Mouse (Mus musculus) R1 (cell line): Measurements from ENCODE around the gene Ttll3.

Experiments
- DNase-seq: peaks from one replicate; pipeline ENCODE4 v3.0.0-alpha.2; 2018; ENCODE audit warnings: low read depth, low spot score

The Ttll3 gene

GRCm38 (mm10) chr6:113424187-113424586 is 35.1 kb downstream of the Ttll3 start:
- DNase-seq, result no peak

DNA sequence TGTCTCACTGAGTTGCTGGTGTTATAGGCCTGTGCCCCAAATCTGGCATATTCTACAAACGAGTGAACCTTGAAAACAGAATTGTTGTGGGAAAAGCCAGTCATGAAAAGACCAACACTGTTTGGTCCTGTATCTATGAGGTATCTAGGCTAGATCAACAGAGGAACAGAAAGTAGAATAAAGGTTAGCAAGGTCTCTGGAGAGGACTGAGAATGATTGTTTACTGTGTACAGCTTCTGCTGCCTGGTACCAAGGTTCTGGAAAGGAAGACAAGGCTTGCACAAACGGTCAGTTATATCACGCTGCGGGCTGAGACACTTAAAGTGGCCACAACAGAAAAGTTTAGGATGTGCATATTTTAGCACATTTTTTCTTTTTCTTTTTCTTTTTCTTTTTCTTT is 37.6 kb downstream of the Ttll3 start:
- DNase-seq, result no peak

GRCm38 (mm10) chr6:113427397-113427796 is 38.3 kb downstream of the Ttll3 start:
- DNase-seq, result peak; percentile 90

GRCm38 (mm10) chr6:113428006-113428405 is 38.9 kb downstream of the Ttll3 start:
- DNase-seq, result peak; percentile 23

GRCm38 (mm10) chr6:113429965-113430364 is 40.9 kb downstream of the Ttll3 start:
- no peak for DNase-seq

DNA sequence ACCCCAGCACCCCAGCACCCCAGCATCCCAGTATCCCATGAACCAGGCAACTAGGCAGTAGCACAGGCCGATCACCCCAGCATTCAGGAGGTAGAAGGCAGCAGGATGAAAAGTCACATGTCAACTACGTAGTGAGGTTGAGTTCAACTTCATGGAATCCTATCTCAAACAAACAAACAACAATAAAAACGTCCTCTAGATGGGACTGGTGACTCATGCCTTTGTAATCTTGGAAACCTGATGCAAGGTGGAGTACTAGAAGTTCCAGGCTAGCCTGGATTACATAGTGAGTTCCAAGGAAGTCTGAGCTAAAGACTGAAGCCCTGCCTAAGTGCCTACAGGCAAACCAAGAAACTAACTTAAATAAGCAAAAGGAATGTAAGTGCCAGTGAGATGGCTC is 41.8 kb downstream of the Ttll3 start:
- DNase-seq, result no peak

DNA sequence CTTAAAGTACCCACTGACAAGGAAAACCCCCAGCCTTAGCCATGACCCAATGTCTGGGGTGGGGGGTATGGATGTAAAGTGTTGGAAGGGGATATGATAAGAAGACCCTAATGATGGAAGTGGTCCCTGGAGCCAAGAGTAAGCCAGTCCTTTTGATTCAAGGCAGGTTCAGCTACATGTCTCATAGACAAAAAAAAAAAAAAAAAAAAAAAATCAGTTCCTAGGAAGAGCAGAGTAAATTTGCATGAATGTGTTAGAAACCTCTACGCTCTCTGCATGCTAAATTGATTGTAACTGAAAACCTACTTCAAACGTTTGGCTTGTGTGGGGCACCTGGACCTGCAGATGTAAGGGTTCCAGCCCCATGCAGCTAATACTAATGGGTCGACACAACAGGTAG is 42.7 kb downstream of the Ttll3 start:
- no peak for DNase-seq

DNA sequence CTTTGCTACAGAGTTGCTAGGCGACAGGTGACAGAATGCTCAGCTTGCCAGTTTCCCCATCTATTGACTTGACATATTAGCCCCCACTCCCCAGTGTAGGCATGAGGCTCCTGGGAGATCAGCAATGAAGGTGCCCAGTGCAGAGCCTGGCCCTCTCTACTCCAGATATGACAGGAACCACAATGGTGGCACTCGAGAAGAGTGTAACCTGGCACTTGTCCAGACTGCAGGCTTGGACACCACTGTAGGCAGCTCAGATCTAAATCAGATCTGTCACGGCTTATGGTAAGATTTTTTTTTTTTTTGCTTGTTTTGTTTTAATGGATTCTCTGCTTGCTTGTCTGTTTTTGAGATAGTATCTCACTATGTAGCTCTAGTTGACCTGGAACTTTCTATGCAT is 44.6 kb downstream of the Ttll3 start:
- no peak for DNase-seq

- DNase-seq, result no peak
These were observed 45.6 kb downstream of the Ttll3 start for GRCm38 (mm10) chr6:113434691-113435090.

GRCm38 (mm10) chr6:113435664-113436205 is 46.7 kb downstream of the Ttll3 start, which contains the start of gene Cidec:
Gene Cidec, minus strand, starts transcription at chr6:113435760.
- no peak for DNase-seq

- no peak for DNase-seq
These were observed 48.1 kb downstream of the Ttll3 start for GRCm38 (mm10) chr6:113437135-113437534.

DNA sequence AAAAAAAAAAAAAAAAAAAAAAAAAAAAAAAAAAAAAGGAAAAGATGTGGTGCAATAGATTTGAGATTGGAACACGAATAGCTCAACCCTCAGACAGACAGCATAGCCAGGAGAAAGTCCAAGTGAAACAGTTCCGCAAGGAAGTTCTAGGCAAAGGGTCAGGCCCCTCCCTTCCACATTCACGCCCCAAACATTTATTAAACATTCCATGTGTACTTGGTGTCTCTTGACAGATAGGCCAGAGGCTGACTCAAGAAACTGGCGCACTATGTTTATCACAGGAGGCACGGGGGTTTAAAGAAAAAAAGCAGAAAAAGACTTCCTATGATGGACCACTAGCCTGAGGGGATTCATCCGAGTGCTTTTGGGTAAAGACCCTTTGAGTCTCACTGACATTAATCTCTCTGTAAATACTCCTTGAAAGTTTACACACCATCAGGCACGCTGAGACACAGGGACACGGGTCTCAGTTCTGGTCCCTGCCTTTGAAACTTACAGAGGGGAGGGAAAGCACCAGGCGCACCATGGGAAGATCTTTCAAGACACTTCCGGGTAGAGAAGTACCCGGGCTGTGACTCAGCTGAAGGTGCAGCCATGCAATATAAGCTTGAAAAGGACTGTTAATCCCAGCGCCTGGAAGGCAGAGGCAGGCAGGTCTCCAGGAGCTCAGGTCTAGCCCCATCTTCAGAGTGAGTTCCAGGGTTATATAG is 49.8 kb downstream of the Ttll3 start:
- DNase-seq, result peak; percentile 54

DNA sequence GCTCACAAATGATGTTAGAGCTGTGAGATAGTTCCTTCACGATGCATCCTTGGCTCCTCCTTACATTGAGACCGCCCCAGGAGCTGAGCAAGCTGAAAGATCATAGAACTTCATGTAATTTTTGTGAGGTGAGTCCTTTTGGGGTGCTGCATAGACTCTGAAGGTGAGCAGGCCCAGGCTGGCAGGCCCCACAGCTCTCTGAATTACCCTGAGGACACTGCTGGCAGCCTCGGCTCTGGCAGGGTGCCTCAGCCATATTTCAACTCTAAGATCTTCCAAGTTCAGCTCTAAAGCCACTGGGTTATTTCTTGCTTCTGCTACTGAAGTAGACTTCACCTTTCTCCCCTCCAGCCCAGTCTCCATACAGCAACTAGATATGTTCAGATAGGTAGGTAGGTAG is 51.6 kb downstream of the Ttll3 start:
- no peak for DNase-seq

- DNase-seq, result peak; percentile 91
These were observed 52.2 kb downstream of the Ttll3 start for GRCm38 (mm10) chr6:113441147-113441680.

DNA sequence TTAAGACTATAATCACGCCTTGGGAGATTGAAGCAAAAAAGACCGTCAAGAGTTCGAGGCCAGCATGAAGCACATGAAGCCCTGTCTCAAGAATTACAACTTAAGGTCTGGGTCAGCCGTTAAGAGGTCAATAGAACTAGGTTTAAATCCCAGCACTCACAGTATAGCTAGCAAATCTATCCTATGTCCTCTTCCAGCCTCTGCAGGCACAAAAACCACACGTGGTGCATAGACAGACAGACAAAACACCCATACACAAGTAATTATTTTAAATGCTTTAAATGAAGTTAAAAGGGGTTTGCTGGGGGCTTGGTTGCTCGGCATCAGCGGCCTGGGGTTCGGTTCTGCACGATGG is 53.0 kb downstream of the Ttll3 start:
- DNase-seq, result no peak

GRCm38 (mm10) chr6:113442442-113443090 is 53.5 kb downstream of the Ttll3 start, which contains the start of gene Jagn1:
Gene Jagn1, plus strand, starts transcription at chr6:113442569.
- peak; percentile 97 for DNase-seq

- DNase-seq, result peak; percentile 91
These were observed 54.0 kb downstream of the Ttll3 start for GRCm38 (mm10) chr6:113443091-113443490.

DNA sequence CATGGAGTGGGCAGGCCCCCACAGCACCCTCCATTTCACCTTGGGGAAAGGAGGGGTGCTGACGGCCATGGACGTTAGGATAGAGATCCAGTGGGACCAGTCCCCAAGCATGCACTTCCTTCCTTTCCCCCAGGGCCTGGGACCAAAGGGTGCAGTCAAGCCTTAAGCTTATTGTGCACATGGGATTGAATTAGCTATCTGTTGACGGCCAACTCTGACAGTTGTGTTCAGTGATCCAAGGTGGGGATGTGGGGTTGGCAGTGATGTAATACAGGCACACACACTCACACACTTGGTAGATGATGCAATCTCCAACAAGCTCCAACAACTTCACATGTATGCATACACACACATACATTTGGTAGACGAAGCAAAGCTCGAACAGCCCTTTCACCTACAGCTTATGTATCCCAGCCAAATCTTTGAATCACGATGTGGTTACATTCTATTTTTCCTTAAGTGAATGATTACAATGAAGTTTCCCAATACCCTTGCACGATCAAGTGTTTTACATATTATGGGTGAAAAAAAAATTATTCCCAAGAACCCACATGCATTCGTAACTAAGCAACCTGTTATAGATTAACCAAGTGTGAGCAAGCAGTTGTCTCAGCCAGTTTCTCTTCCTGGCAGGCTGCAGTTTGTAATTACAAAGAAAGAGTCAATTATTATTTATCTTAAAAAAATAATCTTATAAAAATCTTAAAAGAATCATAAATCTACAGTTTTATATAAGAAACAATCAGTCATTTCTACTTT is 55.3 kb downstream of the Ttll3 start:
- DNase-seq, result no peak

- no peak for DNase-seq
These were observed 58.6 kb downstream of the Ttll3 start for GRCm38 (mm10) chr6:113447639-113448038.

GRCm38 (mm10) chr6:113451839-113452238 is 62.8 kb downstream of the Ttll3 start:
- DNase-seq, result no peak

DNA sequence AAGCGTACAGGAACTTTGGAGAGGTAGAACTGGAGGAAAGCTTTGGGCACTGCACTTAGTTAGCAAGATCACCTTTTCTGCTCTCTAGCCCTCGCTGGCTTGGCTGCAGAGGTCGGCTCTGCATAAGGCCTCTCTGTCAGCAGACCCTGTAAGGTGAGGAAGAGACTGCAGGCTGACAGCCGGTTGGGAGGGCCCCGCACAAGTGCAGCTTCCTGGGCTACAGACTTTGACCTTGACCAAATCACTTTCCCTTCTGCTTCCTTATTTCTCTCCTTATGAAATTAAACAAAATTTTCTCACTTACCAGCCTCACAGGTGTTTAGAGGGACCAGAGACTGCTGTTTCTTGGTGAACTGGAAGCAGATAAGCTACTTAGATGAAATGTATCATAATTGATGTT is 65.9 kb downstream of the Ttll3 start:
- DNase-seq, result no peak

GRCm38 (mm10) chr6:113457952-113458534 is 69.0 kb downstream of the Ttll3 start, which contains the start of gene Il17re:
Gene Il17re, plus strand, starts transcription at chr6:113458484.
- no peak for DNase-seq
